Mouse (Mus musculus): ENCODE data around the gene Fahd2a. TPM values are rescaled to one million over a fixed set of nuclear protein-coding genes. Genes with fewer than 3 reads are reported as not detected.

The Fahd2a gene
- 6.3 TPM in 2 replicates for polyA plus RNA-seq (2012; rRNA removed; ENCODE audit: low replicate concordance)

DNA sequence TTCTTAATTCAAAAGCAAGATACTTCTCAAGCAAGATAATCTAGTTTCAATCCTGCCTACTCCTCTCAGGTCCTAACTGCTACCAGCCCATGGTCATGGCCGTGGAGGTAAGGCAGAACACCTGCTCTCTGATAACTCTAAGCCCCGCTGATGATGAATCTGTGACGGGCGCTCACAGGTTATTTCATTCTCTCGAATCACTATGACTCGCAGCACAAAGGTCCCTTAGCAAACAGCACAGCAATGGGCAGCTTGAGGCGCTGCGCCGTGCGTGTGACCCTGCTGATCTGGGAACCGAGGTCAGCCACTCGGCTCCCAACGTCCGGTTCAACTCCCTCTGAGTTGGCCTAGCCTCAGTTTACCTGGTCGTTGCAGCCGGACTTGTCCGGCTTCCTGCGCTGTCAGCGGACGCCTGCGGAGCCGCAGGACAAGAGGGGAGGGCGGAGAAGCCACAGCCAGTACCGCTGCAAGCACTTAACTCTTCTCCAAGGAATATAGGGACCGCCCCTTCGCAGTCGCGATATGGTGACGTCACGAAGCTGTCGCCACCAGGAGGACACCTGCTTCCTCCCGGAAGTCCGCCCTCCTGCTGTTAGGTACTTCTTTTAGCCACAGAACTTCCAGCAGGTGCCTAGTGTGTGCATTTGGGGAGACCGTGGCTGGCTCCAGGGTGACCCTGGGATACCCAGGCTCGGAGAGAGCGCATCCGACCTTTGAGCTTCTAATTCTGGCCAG is at the start of gene Fahd2a:
TSS of gene Fahd2a (minus strand) at position 511 of the 735 bp plus-strand sequence.

GRCm38 (mm10) chr2:127424977-127425376 is 19.4 kb downstream of the Fahd2a start, which contains the start of gene Gpat2:
Gene Gpat2, plus strand, starts transcription at chr2:127425199.

Other genes with a start within 250 kb of the Fahd2a start
- 0.52 and 0.67 TPM in 2 replicates for gene 1810024B03Rik, start 236.3 kb downstream of the Fahd2a start, polyA plus RNA-seq (2012; rRNA removed; ENCODE audit: low replicate concordance)
- gene Snrnp200, start 236.2 kb downstream of the Fahd2a start, polyA plus RNA-seq (2012; rRNA removed; ENCODE audit: low replicate concordance), result 10.3 and 13.4 TPM in 2 replicates
- gene Ciao1, start 196.7 kb downstream of the Fahd2a start, polyA plus RNA-seq (2012; rRNA removed; ENCODE audit: low replicate concordance), result 29.3 and 44.4 TPM in 2 replicates
- 62.2 and 131 TPM in 2 replicates for gene Tmem127, start 196.7 kb downstream of the Fahd2a start, polyA plus RNA-seq (2012; rRNA removed; ENCODE audit: low replicate concordance)
- gene Stard7, start 174.3 kb downstream of the Fahd2a start, polyA plus RNA-seq (2012; rRNA removed; ENCODE audit: low replicate concordance), result 49.7 and 74.2 TPM in 2 replicates
- 1.4 and 9.4 TPM in 2 replicates for gene Dusp2, start 108.4 kb downstream of the Fahd2a start, polyA plus RNA-seq (2012; rRNA removed; ENCODE audit: low replicate concordance)
- not detected in 2 replicates for gene Astl, start 105.9 kb downstream of the Fahd2a start, polyA plus RNA-seq (2012; rRNA removed; ENCODE audit: low replicate concordance)
- gene Adra2b, start 81.4 kb downstream of the Fahd2a start, polyA plus RNA-seq (2012; rRNA removed; ENCODE audit: low replicate concordance), result 0.63 and 0.79 TPM in 2 replicates
- 0.05 TPM in 1 of 2 replicates, not detected in the other for gene Gpat2, start 19.4 kb downstream of the Fahd2a start, polyA plus RNA-seq (2012; rRNA removed; ENCODE audit: low replicate concordance)
- 1.1 and 1.4 TPM in 2 replicates for gene Kcnip3, start 77.5 kb upstream of the Fahd2a start, polyA plus RNA-seq (2012; rRNA removed; ENCODE audit: low replicate concordance)
- gene Prom2, start 96.9 kb upstream of the Fahd2a start, polyA plus RNA-seq (2012; rRNA removed; ENCODE audit: low replicate concordance), result 0.02 and 0.83 TPM in 2 replicates
- 0.47 and 0.92 TPM in 2 replicates for gene Zfp661, start 142.5 kb upstream of the Fahd2a start, polyA plus RNA-seq (2012; rRNA removed; ENCODE audit: low replicate concordance)
- 32.2 and 37.8 TPM in 2 replicates for gene Mrps5, start 142.7 kb upstream of the Fahd2a start, polyA plus RNA-seq (2012; rRNA removed; ENCODE audit: low replicate concordance)
- gene Mal, start 212.1 kb upstream of the Fahd2a start, polyA plus RNA-seq (2012; rRNA removed; ENCODE audit: low replicate concordance), result 0.27 and 9.9 TPM in 2 replicates

All from duodenum, adult 2 months (tissue).